Mouse (Mus musculus): ENCODE data around the gene Itpka.
A peak's percentile ranks its signal among the peaks of the same experiment; 100 is the strongest.
"Not testable (repeated sequence)": the region's sequence is repeated elsewhere in the genome, so short reads cannot be mapped to it uniquely, and the experiment has no call there.

Itpka gene

GRCm38 (mm10) chr2:119741581-119742411 lies at the start of gene Itpka:
Gene Itpka (plus strand): TSS chr2:119742337.
- no peak for DNase-seq (ENCODE audit: low spot score in 2 of 2)

GRCm38 (mm10) chr2:119694826-119695225 lies 47.3 kb upstream of the Itpka start:
- DNase-seq (ENCODE audit: low spot score in 2 of 2): no peak

- no peak for DNase-seq (ENCODE audit: low spot score in 2 of 2)
Observed at GRCm38 (mm10) chr2:119696111-119696510, 46.0 kb upstream of the Itpka start.

DNA sequence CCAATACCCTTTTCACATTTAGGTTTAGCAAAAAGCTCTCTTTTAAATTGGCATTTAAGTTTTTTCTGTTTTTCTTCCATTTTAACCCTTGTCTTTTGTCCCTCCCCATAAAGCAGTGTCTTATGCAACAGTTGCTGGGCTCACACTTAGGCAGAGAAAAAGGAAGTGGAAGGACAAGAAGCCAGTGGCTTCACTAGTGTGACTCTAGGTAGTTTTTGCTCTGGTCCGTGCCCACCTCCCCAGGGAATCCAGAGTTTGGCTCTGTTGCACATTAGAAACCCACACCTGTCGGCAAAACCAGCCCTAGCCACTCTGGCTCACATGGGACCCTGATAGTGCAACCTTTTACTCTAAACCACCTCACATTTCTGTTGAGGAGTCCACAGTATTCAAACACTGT lies 43.7 kb upstream of the Itpka start:
- DNase-seq (ENCODE audit: low spot score in 2 of 2): no peak

DNA sequence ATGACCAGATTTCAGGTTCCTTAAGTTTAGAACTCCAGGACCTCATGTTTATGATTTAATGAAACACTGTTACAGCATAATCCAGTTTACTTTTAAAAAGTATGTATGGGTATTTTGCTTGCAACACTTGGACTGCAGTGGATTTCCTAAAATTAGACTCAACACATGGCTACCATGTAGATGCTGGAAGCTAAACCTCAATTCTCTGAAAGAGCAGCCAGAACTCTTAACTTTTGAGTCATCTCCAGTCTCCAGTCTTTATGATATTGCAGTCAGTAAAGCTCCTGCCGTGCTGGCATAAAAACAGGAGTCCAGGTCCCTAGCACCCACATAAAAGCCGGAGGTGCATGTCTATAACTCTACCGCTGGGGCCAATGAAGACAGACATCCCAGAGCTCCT lies 42.2 kb upstream of the Itpka start:
- DNase-seq (ENCODE audit: low spot score in 2 of 2): no peak

DNA sequence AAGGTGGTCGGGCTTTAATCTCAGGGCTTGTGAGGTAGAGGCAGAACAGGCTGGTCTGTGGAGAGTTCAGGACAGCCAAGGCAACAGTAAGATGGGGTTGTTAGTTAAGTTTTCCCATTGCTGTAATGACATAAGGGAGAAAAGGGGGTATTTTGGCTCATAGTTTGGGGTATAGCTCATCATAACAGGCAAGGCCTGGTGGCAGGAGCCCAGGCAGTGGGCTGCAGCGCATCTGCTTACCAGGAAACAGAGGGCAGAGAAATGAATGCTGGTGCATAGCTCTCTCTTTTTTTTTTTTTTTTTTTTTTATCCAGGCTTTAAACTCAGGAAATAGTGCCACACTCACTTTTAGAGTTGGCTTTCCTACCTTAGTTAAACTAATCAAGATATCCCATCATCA lies 39.0 kb upstream of the Itpka start:
- DNase-seq (ENCODE audit: low spot score in 2 of 2): no peak

DNA sequence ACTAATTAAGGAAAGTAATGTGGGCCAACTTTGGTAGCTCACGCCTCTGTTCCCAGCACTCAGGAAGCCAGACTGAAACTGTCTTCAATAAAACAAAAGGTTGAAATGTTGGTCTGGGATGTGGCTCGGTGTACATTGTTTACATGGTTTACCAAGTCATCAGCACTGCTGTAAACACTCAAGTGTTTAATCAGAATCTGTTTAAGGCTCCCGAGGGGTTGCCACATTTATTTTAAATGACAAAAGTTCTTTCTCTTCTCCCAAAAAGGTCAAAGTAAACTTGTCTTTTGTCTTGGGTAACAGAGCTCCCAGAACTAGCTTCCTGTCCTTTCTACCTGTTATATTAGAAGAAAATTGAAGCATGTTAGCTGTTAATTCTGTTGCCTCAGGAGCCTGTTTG lies 34.5 kb upstream of the Itpka start:
- no peak for DNase-seq (ENCODE audit: low spot score in 2 of 2)

DNA sequence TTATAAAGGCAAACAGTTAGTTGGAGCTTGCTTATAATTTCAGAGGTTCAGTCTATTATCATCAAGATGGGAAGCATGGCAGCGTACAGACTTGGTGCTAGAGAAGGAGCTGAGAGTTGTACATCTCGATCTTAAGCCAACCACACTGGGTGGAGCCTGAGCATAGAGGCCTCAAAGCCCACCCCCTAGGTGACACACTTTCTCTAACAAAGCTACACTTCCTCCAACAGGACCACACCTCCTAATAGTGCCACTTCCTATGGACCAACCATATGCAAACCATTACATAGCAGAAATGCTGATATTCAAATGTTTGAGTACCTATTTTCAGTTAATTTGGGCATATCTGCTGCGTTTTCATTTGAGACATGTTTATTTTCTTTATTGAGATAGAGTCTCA lies 32.1 kb upstream of the Itpka start:
- no peak for DNase-seq (ENCODE audit: low spot score in 2 of 2)

- not testable (repeated sequence) for DNase-seq (ENCODE audit: low spot score in 2 of 2)
Observed at GRCm38 (mm10) chr2:119715868-119716267, 26.3 kb upstream of the Itpka start.

- no peak for DNase-seq (ENCODE audit: low spot score in 2 of 2)
Observed at GRCm38 (mm10) chr2:119721070-119721469, 21.1 kb upstream of the Itpka start.

DNA sequence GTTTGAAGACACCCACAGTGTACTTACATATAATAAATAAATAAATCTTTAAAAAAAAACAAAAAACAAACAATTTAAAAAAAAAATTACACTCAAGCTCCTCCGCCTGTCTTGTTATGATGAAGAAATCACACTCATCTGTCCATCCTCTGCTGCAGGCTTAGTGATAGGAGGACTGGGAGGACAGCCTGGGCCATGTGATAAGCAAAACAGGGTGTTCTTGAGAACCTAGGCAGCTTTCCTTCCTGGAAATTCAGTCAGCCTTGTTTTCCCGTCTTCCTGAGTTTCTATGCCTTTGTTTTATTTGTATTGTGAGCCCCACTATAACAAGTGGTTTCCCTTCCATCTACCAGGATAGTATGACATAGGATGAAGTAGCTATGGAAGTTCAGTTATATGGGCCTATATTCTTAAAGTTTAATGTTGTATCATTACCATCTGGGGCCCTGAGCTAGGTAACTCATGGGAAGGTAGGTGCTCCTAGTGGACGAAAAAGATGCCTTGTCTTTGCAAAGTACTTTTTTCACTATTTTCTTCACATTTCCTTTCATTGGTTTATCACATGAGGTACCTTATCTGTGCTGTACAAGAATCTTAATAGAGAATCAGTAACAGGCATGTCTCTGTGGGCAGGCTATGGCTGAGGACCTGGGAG lies 14.2 kb upstream of the Itpka start:
- DNase-seq (ENCODE audit: low spot score in 2 of 2): no peak

- no peak for DNase-seq (ENCODE audit: low spot score in 2 of 2)
Observed at GRCm38 (mm10) chr2:119730735-119731134, 11.4 kb upstream of the Itpka start.

GRCm38 (mm10) chr2:119737124-119737523 lies 5.0 kb upstream of the Itpka start:
- no peak for DNase-seq (ENCODE audit: low spot score in 2 of 2)

DNA sequence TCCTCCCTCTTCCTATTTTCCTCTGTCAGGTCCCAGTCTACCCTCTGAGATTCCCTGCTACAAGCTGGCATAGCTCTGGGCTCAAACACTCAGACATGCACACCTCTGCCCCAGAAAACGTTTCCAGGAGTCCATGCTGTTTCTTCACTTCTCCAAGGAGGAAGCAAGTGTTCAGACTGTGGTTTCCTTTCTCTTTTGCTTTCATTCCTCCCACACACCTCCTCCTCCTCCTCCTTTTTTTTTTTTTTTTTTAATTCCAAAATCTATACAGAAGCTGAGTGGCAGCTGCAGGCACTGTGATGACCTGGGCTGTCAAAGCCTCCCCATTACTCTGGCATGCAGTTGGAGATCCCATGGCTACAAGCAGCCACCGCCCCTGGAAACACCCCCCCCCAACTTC lies 1.6 kb upstream of the Itpka start:
- no peak for DNase-seq (ENCODE audit: low spot score in 2 of 2)

GRCm38 (mm10) chr2:119742461-119743175 lies 481 bp downstream of the Itpka start:
- no peak for DNase-seq (ENCODE audit: low spot score in 2 of 2)

GRCm38 (mm10) chr2:119743176-119743807 lies 1.2 kb downstream of the Itpka start:
- peak; percentile 60 to 68 for DNase-seq (ENCODE audit: low spot score in 2 of 2)

GRCm38 (mm10) chr2:119743808-119744162 lies 1.6 kb downstream of the Itpka start:
- DNase-seq (ENCODE audit: low spot score in 2 of 2): no peak

- no peak for DNase-seq (ENCODE audit: low spot score in 2 of 2)
Observed at GRCm38 (mm10) chr2:119744163-119745111, 2.3 kb downstream of the Itpka start.

- DNase-seq (ENCODE audit: low spot score in 2 of 2): no peak
Observed at GRCm38 (mm10) chr2:119745281-119745680, 3.1 kb downstream of the Itpka start.

DNA sequence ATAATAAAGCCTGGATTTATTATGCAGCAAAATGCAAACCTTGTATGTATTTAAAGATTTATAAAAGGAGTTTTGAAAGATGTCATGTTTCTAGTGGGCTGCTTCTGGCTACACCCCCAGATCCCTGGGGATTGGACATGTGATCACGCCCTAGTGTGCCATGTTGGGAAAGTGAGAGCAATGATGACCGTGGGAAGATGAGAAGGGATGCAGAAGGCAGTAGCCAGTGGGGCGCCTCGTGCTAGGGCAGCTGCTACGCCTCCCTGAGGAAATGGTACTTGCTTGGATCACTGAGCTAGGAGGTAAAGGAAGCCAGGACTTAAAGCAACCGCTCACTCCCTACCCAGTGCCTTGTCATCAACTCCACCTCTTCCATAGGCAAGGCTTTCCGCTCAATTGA lies 5.4 kb downstream of the Itpka start:
- DNase-seq (ENCODE audit: low spot score in 2 of 2): peak in 1 of 2 experiments; percentile 50

DNA sequence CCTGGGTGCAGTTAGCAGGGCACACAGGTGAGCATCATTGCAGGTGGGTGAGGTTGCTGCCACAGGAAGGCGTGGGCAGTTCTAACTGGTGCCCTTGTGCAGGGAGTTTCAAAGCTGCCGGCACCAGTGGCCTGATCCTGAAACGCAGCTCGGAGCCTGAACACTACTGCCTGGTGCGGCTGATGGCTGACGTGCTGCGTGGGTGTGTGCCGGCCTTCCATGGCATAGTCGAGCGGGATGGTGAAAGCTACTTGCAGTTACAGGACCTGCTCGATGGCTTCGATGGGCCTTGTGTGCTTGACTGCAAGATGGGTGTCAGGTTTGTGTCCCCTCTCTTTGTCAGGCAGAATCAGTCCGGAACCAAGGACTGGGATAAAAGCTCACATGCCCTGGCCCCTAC lies 7.1 kb downstream of the Itpka start:
- no peak for DNase-seq (ENCODE audit: low spot score in 2 of 2)

Data from frontal cortex, postnatal 14 days (tissue).